18 mouse cellular contexts compared by ENCODE assay signal in the genomic region with DNA sequence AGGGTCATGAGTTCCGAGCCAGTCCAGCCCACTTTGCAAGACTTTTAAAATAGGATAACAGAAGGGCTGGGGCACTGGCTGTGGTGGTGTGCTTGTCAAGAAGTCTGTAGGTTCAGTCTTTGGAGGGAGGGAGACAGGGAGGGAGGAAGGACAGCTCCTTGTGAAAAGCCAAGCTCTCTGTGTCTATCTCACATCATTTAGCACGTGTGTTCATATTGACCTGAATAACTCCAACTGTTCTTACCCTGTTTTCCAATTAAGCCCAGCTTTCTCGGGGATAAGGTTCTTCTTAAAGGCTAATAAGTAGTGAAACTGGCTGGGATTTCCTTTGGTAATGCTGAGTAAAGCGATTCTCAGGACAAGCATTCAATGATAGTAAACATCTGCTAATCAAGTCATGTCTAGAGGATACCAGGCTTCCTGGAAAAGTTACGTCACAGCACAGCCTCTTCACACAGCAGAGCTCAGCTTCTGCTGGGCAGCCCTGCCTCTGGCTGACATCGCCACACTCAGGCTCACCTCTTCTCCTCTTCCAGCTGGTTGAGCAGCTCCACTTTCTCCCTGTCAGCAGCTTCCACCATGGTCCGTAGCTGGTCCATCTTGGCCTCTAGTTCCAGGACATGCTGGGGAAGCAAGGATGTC. TPM values are rescaled to one million over a fixed set of nuclear protein-coding genes. Genes with fewer than 3 reads are reported as not detected.
DNase-seq lines count a peak whose midpoint lies in the region; ATAC-seq lines count a peak whose summit lies in the region.
"Had no signal": no experiment of that assay in that cellular context is flagged by ENCODE, and none has a peak within 500 bp of the region (broad histone marks: within the 10 kb centered on the region; RNA-seq: fewer than 3 reads in every experiment).

No protein-coding gene starts in this region.

- ATAC-seq in heart, embryonic 14.5 days (ENCODE audit: insufficient number of reproducible peaks, insufficient read depth, low FRiP score, low read depth): 0 out of 2 replicates have a peak, but pooled peaks have one; percentile 26
- ATAC-seq: forebrain, embryonic 16.5 days; intestine, postnatal 0 days had no signal

- no peak overlapping the region for H3K4me2 ChIP-seq in heart, embryonic 14.5 days (ENCODE audit: low read length)
- H3K4me2 ChIP-seq: hindbrain, embryonic 14.5 days; liver, embryonic 15.5 days; midbrain, embryonic 12.5 days had no signal

- peak overlapping the region; percentile 59 for H3K27ac ChIP-seq in brown adipose tissue, adult 24 weeks (replicated peaks; ENCODE audit: low read depth, low read length)
- no peak overlapping the region; a peak in 1 of 4 replicates for H3K27ac ChIP-seq in heart, embryonic 14.5 days (replicated peaks in 1 of 2; ENCODE audit: control insufficient read depth in 1 of 2, insufficient read depth in 1 of 2, low read depth in 2 of 2, low read length in 2 of 2)
- H3K27ac ChIP-seq: hindbrain, embryonic 14.5 days; limb, embryonic 10.5 days; liver, embryonic 15.5 days; midbrain, embryonic 12.5 days had no signal

- no peak overlapping the region for H3K9ac ChIP-seq in heart, embryonic 14.5 days (ENCODE audit: low read length)
- H3K9ac ChIP-seq: hindbrain, embryonic 14.5 days; liver, embryonic 15.5 days; midbrain, embryonic 12.5 days had no signal

- DNase-seq in kidney, postnatal 10 days: peak; percentile 27
- DNase-seq in kidney, adult 18-20 months: no peak
- DNase-seq in lung, postnatal 14 days: peak; percentile 34
- DNase-seq in frontal cortex, adult 2 months (ENCODE audit: extremely low spot score in 1 of 2, low spot score in 1 of 2): no peak
- no peak for DNase-seq in embryo, embryonic 9.5 days (ENCODE audit: extremely low spot score)
- DNase-seq: adrenal gland, adult 8-10 months; cerebellum, postnatal 10 days; embryo, embryonic 11 days; retina, postnatal 1 day had no signal

- no peaks in the 10 kb centered on the region for H3K27me3 ChIP-seq in heart, embryonic 14.5 days (ENCODE audit: control insufficient read depth, insufficient read depth, low read length)
- H3K27me3 ChIP-seq: liver, embryonic 15.5 days; midbrain, embryonic 12.5 days had no signal

- no peak overlapping the region for H3K4me3 ChIP-seq in brown adipose tissue, adult 24 weeks (ENCODE audit: insufficient read depth, low read depth, low read length)
- H3K4me3 ChIP-seq in heart, embryonic 14.5 days (ENCODE audit: control insufficient read depth in 1 of 2, insufficient read depth in 1 of 2, low read depth in 1 of 2, low read length in 2 of 2): no peak overlapping the region
- H3K4me3 ChIP-seq: limb, embryonic 10.5 days; liver, embryonic 15.5 days; midbrain, embryonic 12.5 days; myocyte had no signal

- peaks cover 81% of the 10 kb centered on the region for H3K36me3 ChIP-seq in heart, embryonic 14.5 days (ENCODE audit: control insufficient read depth, insufficient read depth, low read length)

- no peaks in the 10 kb centered on the region for H3K4me1 ChIP-seq in brown adipose tissue, adult 24 weeks (ENCODE audit: control insufficient read depth, insufficient read depth, insufficient read length, low read length)
- peaks cover 2 to 3% of the 10 kb centered on the region in 2 experiments; a peak in 2 of 4 replicates for H3K4me1 ChIP-seq in heart, embryonic 14.5 days (ENCODE audit: control insufficient read depth in 2 of 2, insufficient read depth in 2 of 2, low read length in 2 of 2)
- H3K4me1 ChIP-seq: limb, embryonic 10.5 days; liver, embryonic 15.5 days; midbrain, embryonic 12.5 days had no signal

- 64% methylated on average over 7 of the region's 7 CpGs for WGBS in heart, embryonic 14.5 days

- no peaks in the 10 kb centered on the region for H3K9me3 ChIP-seq in heart, embryonic 14.5 days (ENCODE audit: control insufficient read depth, low read length)
- H3K9me3 ChIP-seq: limb, embryonic 10.5 days; liver, embryonic 15.5 days; midbrain, embryonic 12.5 days had no signal

RNA-seq across cellular contexts. Expression of gene Clip1, which starts 43.0 kb away (rescaled TPM):
- polyA plus RNA-seq in brown adipose tissue, adult 24 weeks (2012; ENCODE audit: insufficient read depth, insufficient read length, missing spikeins): 38.1 and 45.0 TPM in 2 replicates
- polyA plus RNA-seq in heart, embryonic 14.5 days (2014; fragmentation: Nextera tagmentation; extraction: Ambion mirVana): 48.0 and 50.5 TPM in 2 replicates
- polyA plus RNA-seq in frontal cortex, adult 2 months (2012; rRNA removed): 85.6 and 88.1 TPM in 2 replicates

Comparison
In these comparisons a context has a peak if more than half of its experiments do, and no peak if none do; other contexts are left out.
1. DNase-seq: peak in kidney, postnatal 10 days (single experiment) and lung, postnatal 14 days (single experiment); none in kidney, adult 18-20 months (single experiment), frontal cortex, adult 2 months (0 of 2) and embryo, embryonic 9.5 days (single experiment).